Mouse (Mus musculus) heart, embryonic 10.5 days (tissue): ENCODE data around the gene Mgp. TPM values are rescaled to one million over a fixed set of nuclear protein-coding genes. Genes with fewer than 3 reads are reported as not detected.
"Not testable (repeated sequence)": the region's sequence is repeated elsewhere in the genome, so short reads cannot be mapped to it uniquely, and the experiment has no call there.

ENCODE experiments used
- DNase-seq: peaks from one replicate; pipeline ENCODE4 v3.0.0-alpha.2; 2017; ENCODE audit warnings: low spot score
- H3K27ac ChIP-seq: fragments of 300-500 bp; sonication (generic); 2 replicates; pipeline ENCODE4 v1.5.1; 2016; ENCODE audit warnings: mild to moderate bottlenecking
- H3K27me3 ChIP-seq: fragments of 300-500 bp; sonication (generic); 2 replicates; pipeline ENCODE4 v1.6.1; 2016; ENCODE audit warnings: mild to moderate bottlenecking; ENCODE audit not compliant: poor library complexity, insufficient read depth, severe bottlenecking
- H3K36me3 ChIP-seq: fragments of 300-500 bp; sonication (generic); 2 replicates; pipeline ENCODE4 v1.6.1; 2016; ENCODE audit warnings: mild to moderate bottlenecking, moderate library complexity
- H3K4me1 ChIP-seq: fragments of 300-500 bp; sonication (generic); 2 replicates; pipeline ENCODE4 v1.6.1; 2016; ENCODE audit warnings: mild to moderate bottlenecking
- H3K4me3 ChIP-seq: fragments of 300-500 bp; sonication (generic); 2 replicates; pipeline ENCODE4 v1.5.1; 2016; ENCODE audit warnings: mild to moderate bottlenecking, moderate library complexity
- H3K9me3 ChIP-seq: fragments of 300-500 bp; sonication (generic); 2 replicates; pipeline ENCODE4 v1.6.1; 2016; ENCODE audit warnings: mild to moderate bottlenecking, moderate library complexity
- WGBS: fragments of 180-500 bp; shearing (Covaris S2); methylation state at CpG from one replicate; pipeline ENCODE4 v1.1.7; 2016; 5-methylcytosine and 5-hydroxymethylcytosine counted together
- polyA plus RNA-seq: library from polyadenylated mRNA; unstranded; fragments of >200 nt; fragmentation: Nextera tagmentation; extraction: Ambion mirVana; gene quantifications from 2 replicates; pipeline ENCODE4 v1.2.1, GENCODE M21; 2016

The Mgp gene
- polyA plus RNA-seq, 1 experiment from 2014 or later, result 10.7 TPM

DNA sequence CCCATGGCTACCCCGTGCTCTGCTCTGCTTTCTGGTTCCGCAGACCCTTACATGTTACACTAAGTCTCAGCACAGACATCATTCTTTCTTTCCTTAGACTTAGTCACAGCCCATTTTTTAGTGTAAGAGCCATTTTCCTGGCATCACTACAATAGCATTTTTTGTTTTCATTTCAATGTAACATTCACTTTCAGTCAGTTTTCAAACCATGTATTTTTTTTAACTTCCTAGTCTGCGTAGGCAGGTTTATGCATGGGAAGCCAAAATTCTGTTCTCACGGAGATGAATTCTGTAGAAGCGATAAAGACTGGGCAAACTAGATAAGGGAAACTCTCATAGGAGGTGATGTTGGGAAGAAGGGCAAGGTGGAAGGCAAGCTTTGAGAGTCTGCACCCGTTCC lies 13.9 kb upstream of the Mgp start:
- peaks cover 5% of the 10 kb centered on the region; the same call in 1 of the 2 replicates for H3K4me1 ChIP-seq
- H3K4me3 ChIP-seq, result no peak overlapping the region
- no peak overlapping the region for H3K27ac ChIP-seq
- no peaks in the 10 kb centered on the region for H3K9me3 ChIP-seq
- H3K27me3 ChIP-seq, result no peaks in the 10 kb centered on the region
- WGBS, result 88% methylated on average over 6 of the region's 6 CpGs
- no peaks in the 10 kb centered on the region for H3K36me3 ChIP-seq
- DNase-seq, result no peak

DNA sequence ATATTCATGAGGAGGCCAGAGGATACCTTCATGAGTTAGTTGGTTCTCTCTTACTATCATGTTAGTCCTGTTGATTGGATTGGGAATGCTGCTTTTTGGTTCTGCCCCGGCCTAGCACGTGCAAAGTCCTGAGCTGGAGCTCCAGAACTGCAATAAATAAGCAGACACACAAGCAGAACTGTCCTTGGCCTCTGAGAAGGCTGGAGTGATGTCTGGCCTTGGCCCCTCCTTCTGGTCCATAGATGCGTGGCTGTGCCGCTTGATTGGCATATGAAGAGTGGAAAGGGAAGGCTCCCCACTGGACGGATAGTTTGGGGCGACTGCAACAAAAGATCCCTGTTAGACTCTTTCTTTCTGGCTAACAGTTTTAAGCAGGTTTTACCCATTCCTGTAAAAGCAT lies 13.4 kb upstream of the Mgp start:
- Histone ChIP-seq H3K9me3 (no peaks in the 10 kb centered on the region), H3K36me3 (no peaks in the 10 kb centered on the region), H3K4me1 (peaks cover 5% of the 10 kb centered on the region; the same call in 1 of the 2 replicates), H3K4me3 (no peak overlapping the region), H3K27ac (no peak overlapping the region), H3K27me3 (no peaks in the 10 kb centered on the region)
- DNase-seq, result no peak
- WGBS, result 85% methylated on average over 6 of the region's 6 CpGs

DNA sequence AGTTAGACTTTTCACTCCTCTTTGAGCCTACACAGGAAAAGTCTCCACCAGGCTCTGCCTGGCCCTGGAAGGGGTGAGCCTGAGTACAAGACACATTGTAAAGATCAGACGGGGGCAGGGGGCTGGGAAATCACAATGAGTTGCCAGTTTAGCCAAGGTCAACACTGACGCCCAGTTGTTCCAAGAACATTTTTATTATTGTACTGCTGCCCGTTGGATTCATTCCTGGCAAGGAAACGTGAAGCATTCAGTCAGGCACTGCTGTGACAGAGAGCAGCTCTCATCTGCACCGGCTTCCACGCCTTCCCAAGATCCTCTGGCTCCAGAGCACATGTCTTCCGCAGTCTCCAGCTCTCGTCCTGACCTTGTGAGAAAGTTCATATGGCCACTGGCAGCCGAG lies 12.2 kb upstream of the Mgp start:
- no peak for DNase-seq
- H3K27me3 ChIP-seq, result no peaks in the 10 kb centered on the region
- H3K36me3 ChIP-seq, result no peaks in the 10 kb centered on the region
- H3K4me3 ChIP-seq, result no peak overlapping the region
- 61% methylated on average over 9 of the region's 9 CpGs for WGBS
- peak overlapping the region; percentile 39; the same call in 1 of the 2 replicates for H3K27ac ChIP-seq
- H3K4me1 ChIP-seq, result peaks cover 5% of the 10 kb centered on the region; the same call in 1 of the 2 replicates
- H3K9me3 ChIP-seq, result no peaks in the 10 kb centered on the region

DNA sequence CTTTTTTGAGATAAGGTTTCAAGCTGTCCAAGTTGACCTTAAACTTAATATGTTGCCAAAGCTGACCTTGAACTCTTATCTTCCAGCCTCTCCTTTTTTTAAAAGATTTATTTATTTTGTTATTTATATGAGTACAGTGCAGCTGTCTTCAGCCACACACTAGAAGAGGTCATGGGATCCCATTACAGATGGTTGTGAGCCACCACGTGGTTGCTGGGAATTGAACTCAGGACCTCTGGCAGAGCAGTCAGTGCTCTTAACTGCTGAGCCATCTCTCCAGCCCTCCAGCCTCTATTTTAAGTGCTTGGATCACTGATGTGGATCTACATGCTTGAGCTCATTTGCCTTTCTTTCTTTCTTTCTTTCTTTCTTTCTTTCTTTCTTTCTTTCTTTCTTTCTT lies 9.1 kb upstream of the Mgp start:
- not testable (repeated sequence) for H3K36me3 ChIP-seq, DNase-seq, H3K27me3 ChIP-seq, H3K27ac ChIP-seq, H3K4me3 ChIP-seq, H3K9me3 ChIP-seq, H3K4me1 ChIP-seq
- 45% methylated on average over 1 of the region's 1 CpGs for WGBS

GRCm38 (mm10) chr6:136883961-136884360 lies 8.3 kb upstream of the Mgp start:
- Histone ChIP-seq H3K9me3 (no peaks in the 10 kb centered on the region), H3K36me3 (no peaks in the 10 kb centered on the region), H3K27me3 (no peaks in the 10 kb centered on the region), H3K27ac (no peak overlapping the region), H3K4me3 (no peak overlapping the region), H3K4me1 (peaks cover 10% of the 10 kb centered on the region; the same call in 1 of the 2 replicates)
- WGBS, result 96% methylated on average over 6 of the region's 6 CpGs
- DNase-seq, result no peak

DNA sequence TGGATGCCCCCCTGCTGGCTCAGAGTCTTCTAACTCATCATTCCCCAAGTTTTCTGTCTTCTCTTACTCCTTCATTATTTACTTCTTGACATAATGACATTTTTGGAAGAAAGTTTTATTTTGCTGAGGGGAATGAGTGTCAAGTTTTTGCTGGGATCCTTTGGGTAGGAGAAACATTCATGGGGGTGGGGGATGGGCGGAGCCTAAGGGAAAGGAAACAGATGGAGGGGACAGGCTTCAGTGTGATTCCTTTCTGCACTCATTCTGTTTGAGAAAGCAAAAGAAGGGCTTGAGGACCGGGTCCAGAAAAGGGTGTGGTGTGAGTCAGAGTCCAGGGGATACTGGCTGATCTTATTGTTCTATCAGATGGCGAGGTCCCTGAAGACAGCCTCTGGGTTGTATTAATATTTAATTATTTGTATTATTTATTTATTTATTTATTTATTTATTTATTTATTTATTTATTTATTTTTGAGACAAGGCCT lies 7.8 kb upstream of the Mgp start:
- H3K9me3 ChIP-seq, result no peaks in the 10 kb centered on the region
- no peak overlapping the region for H3K4me3 ChIP-seq
- H3K27me3 ChIP-seq, result no peaks in the 10 kb centered on the region
- DNase-seq, result no peak
- peaks cover 10% of the 10 kb centered on the region; the same call in 1 of the 2 replicates for H3K4me1 ChIP-seq
- H3K27ac ChIP-seq, result no peak overlapping the region
- WGBS, result 76% methylated on average over 3 of the region's 3 CpGs
- no peaks in the 10 kb centered on the region for H3K36me3 ChIP-seq

- no peaks in the 10 kb centered on the region for H3K9me3 ChIP-seq
- no peak overlapping the region for H3K4me3 ChIP-seq
- no peaks in the 10 kb centered on the region for H3K36me3 ChIP-seq
- H3K27me3 ChIP-seq, result no peaks in the 10 kb centered on the region
- DNase-seq, result no peak
- H3K27ac ChIP-seq, result no peak overlapping the region
- H3K4me1 ChIP-seq, result 0 out of 2 replicates have a peak, but pooled peaks cover 5% of the 10 kb centered on the region
- WGBS, result 63% methylated on average over 8 of the region's 8 CpGs
Measured at GRCm38 (mm10) chr6:136881678-136882077, 6.1 kb upstream of the Mgp start.

DNA sequence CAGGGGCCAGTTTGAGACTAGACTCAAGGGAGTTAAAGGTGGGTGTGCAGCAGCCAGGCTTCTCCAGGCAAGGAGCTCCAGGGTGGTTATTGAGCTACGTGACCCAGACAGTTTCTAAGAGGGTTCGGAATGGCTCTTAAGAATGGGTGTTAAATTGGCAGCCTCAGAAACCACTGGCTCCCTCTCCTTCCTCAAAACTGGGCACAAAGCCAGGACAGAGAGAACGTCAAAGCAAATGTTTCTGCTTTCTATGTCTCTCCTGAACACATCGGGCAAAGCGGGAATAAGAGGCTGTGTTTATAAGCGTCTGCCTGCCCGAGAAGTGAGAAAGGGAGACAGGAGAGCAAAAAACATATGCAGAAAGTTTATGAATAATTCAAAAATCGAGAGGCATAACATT lies 1.0 kb downstream of the Mgp start:
- Histone ChIP-seq H3K27ac (no peak overlapping the region), H3K4me3 (no peak overlapping the region), H3K27me3 (no peaks in the 10 kb centered on the region), H3K9me3 (no peaks in the 10 kb centered on the region), H3K36me3 (no peaks in the 10 kb centered on the region), H3K4me1 (peaks cover 16% of the 10 kb centered on the region)
- WGBS, result 69% methylated on average over 8 of the region's 8 CpGs
- DNase-seq, result no peak

DNA sequence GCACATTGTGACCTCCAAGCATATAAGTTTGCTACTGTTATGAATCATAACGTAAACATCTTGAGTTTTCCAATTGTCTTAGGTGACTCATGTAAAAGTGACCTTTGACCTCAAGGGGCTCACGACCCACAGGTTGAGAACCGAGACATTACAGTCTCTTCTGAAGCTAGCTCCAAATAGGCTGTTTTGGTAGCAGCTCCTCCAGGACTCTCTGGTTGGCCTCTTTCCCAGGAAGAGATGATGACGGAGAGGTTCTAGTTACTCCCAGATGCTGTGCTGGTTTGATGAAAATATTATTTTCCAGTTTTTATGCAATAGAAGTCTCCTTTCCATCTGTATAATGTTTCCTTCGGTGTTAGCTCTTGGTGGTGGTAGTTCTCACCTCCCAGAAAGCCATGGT lies 6.7 kb downstream of the Mgp start:
- no peak overlapping the region for H3K4me3 ChIP-seq
- H3K27ac ChIP-seq, result no peak overlapping the region
- H3K9me3 ChIP-seq, result no peaks in the 10 kb centered on the region
- 83% methylated on average over 5 of the region's 5 CpGs for WGBS
- DNase-seq, result no peak
- H3K27me3 ChIP-seq, result no peaks in the 10 kb centered on the region
- H3K36me3 ChIP-seq, result no peaks in the 10 kb centered on the region
- peaks cover 2% of the 10 kb centered on the region; the same call in 1 of the 2 replicates for H3K4me1 ChIP-seq

DNA sequence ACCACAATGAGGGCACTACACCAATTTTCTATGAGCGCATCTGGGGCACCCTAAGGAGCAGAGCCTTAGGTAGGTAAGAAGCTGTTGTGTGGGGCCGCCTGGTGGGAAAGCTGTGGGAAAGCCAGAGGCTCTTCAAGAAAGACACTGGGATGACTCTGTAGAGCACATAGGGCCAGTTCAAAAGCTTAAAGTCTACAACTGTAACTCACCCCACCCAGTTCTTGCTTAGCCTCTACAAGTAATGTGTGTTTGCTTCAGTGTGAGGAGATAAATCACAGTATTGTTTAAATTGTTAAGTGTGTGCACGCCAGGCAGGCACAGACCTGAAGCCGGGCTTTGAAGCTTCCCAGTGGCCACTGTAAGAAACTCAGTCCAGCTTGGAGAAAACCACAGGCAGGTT lies 9.5 kb downstream of the Mgp start:
- Histone ChIP-seq H3K4me3 (no peak overlapping the region), H3K27ac (0 out of 2 replicates have a peak overlapping the region, but pooled peaks have one; percentile 19), H3K4me1 (no peaks in the 10 kb centered on the region; the same call in 1 of the 2 replicates), H3K9me3 (no peaks in the 10 kb centered on the region), H3K36me3 (no peaks in the 10 kb centered on the region), H3K27me3 (no peaks in the 10 kb centered on the region)
- DNase-seq, result no peak
- WGBS, result 84% methylated on average over 4 of the region's 4 CpGs

GRCm38 (mm10) chr6:136865360-136865759 lies 10.3 kb downstream of the Mgp start:
- Histone ChIP-seq H3K27me3 (no peaks in the 10 kb centered on the region), H3K27ac (no peak overlapping the region), H3K36me3 (no peaks in the 10 kb centered on the region), H3K4me3 (no peak overlapping the region), H3K9me3 (no peaks in the 10 kb centered on the region), H3K4me1 (peaks cover 6% of the 10 kb centered on the region)
- DNase-seq, result no peak
- 76% methylated on average over 5 of the region's 5 CpGs for WGBS

GRCm38 (mm10) chr6:136861020-136861419 lies 14.6 kb downstream of the Mgp start:
- H3K4me1 ChIP-seq, result peaks cover 48% of the 10 kb centered on the region
- H3K4me3 ChIP-seq, result no peak overlapping the region
- peak overlapping the region; percentile 89; the same call in 1 of the 2 replicates for H3K27ac ChIP-seq
- H3K9me3 ChIP-seq, result no peaks in the 10 kb centered on the region
- no peak for DNase-seq
- no peaks in the 10 kb centered on the region for H3K36me3 ChIP-seq
- 49% methylated on average over 9 of the region's 9 CpGs for WGBS
- no peaks in the 10 kb centered on the region for H3K27me3 ChIP-seq

GRCm38 (mm10) chr6:136858420-136858819 lies 17.2 kb downstream of the Mgp start:
- H3K4me3 ChIP-seq, result no peak overlapping the region
- no peak for DNase-seq
- WGBS, result 27% methylated on average over 8 of the region's 8 CpGs
- H3K4me1 ChIP-seq, result peaks cover 63% of the 10 kb centered on the region
- no peaks in the 10 kb centered on the region for H3K27me3 ChIP-seq
- H3K9me3 ChIP-seq, result no peaks in the 10 kb centered on the region
- H3K27ac ChIP-seq, result peak overlapping the region; percentile 89
- no peaks in the 10 kb centered on the region for H3K36me3 ChIP-seq

DNA sequence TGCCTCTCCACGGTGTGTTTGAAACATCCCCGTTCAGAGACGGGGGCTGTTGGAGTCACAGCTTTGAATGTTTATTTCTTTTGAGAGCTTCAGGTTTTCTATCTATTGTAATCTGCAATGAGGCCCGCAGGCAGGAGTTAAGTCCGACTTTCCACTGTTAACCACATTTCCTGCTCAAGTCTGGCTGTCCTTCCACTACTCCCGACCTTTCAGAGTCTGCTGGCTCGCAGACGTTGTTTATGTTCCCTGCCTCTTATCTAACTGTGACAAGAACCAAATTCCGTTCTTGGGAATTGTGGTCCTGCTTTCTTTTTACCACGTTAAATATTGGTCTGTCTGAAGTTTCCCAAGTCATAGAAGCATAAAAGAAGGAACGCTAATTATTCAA lies 17.8 kb downstream of the Mgp start:
- no peak for DNase-seq
- H3K27me3 ChIP-seq, result no peaks in the 10 kb centered on the region
- H3K27ac ChIP-seq, result peak overlapping the region; percentile 89
- no peaks in the 10 kb centered on the region; the same call in 1 of the 2 replicates for H3K36me3 ChIP-seq
- H3K9me3 ChIP-seq, result no peaks in the 10 kb centered on the region
- H3K4me1 ChIP-seq, result peaks cover 64% of the 10 kb centered on the region
- H3K4me3 ChIP-seq, result peak overlapping the region; percentile 48
- 8% methylated on average over 11 of the region's 11 CpGs for WGBS
